In genomic region chr4:132170891-132171290, GRCm38 (mm10) we compare ENCODE assay signal across 23 mouse cellular contexts. TPM values are rescaled to one million over a fixed set of nuclear protein-coding genes. Genes with fewer than 3 reads are reported as not detected.
DNase-seq lines count a peak whose midpoint lies in the region; TF ChIP-seq lines count a peak whose summit lies in the region.
"Had no signal": no experiment of that assay in that cellular context is flagged by ENCODE, and none has a peak within 500 bp of the region (broad histone marks: within the 10 kb centered on the region; RNA-seq: fewer than 3 reads in every experiment).

No protein-coding gene starts in this region.

- H3ac ChIP-seq in myocyte (ENCODE audit: control insufficient read depth, insufficient read length) = no peak overlapping the region

- TF ChIP-seq POLR2A in myocyte (IDR thresholded peaks at IDR 0.05; ENCODE audit: insufficient read length, low read depth) = no peak

- intact Hi-C loops in heart, postnatal 36 days (cut with DNase I) = loop anchor here (10.0 kb wide), 2 partner anchors 196 to 306 kb away; no protein-coding TSS in a partner anchor

- no peaks in the 10 kb centered on the region for H3K27me3 ChIP-seq in myocyte (ENCODE audit: control insufficient read depth, insufficient read depth, insufficient read length)
- H3K27me3 ChIP-seq: CH12.LX; embryonic facial prominence, embryonic 15.5 days; forebrain, embryonic 12.5 days; kidney, embryonic 15.5 days; lung, embryonic 15.5 days; midbrain, embryonic 12.5 days; neural tube, embryonic 15.5 days had no signal

- peak; percentile 66 for DNase-seq in heart, adult 11 months
- no peak for DNase-seq in heart, postnatal 36 days
- peak; percentile 86 for DNase-seq in right cerebral cortex, adult 18-20 months
- DNase-seq in right cerebral cortex, postnatal 4 days = no peak
- DNase-seq in urinary bladder, adult 2 months (ENCODE audit: low spot score) = no peak
- no peak for DNase-seq in thymus, postnatal 4 days
- DNase-seq in adrenal gland, postnatal 10 days = no peak
- DNase-seq: adrenal gland, adult 8-10 months; cerebellum, adult 2 months; heart, postnatal 14 days; retina, postnatal 1 day; thymus, postnatal 36 days had no signal

- no peaks in the 10 kb centered on the region for H3K79me2 ChIP-seq in myocyte (ENCODE audit: control insufficient read depth, insufficient read depth)

- no peak overlapping the region for H3K4me3 ChIP-seq in myocyte
- H3K4me3 ChIP-seq: embryonic facial prominence, embryonic 15.5 days; forebrain, embryonic 12.5 days; kidney, embryonic 15.5 days; lung, embryonic 15.5 days; midbrain, embryonic 12.5 days; neural tube, embryonic 15.5 days had no signal

- peak overlapping the region; percentile 12 for H3K4me2 ChIP-seq in myocyte (ENCODE audit: low read depth)
- H3K4me2 ChIP-seq: embryonic facial prominence, embryonic 15.5 days; forebrain, embryonic 12.5 days; heart, embryonic 11.5 days; hindbrain, embryonic 14.5 days; kidney, embryonic 15.5 days; liver, embryonic 11.5 days; lung, embryonic 15.5 days; midbrain, embryonic 12.5 days; neural tube, embryonic 15.5 days had no signal

- no peaks in the 10 kb centered on the region for H3K36me3 ChIP-seq in myocyte (ENCODE audit: control insufficient read depth, insufficient read depth)
- H3K36me3 ChIP-seq: embryonic facial prominence, embryonic 15.5 days; forebrain, embryonic 12.5 days; kidney, embryonic 15.5 days; lung, embryonic 15.5 days; midbrain, embryonic 12.5 days; neural tube, embryonic 15.5 days had no signal

TF ChIP-seq in myocyte, 11 proteins besides CTCF, POLR2A, EP300 and RAD21:
- TF ChIP-seq USF1 (IDR thresholded peaks at IDR 0.05; ENCODE audit: low read depth) (no peak), MAX (IDR thresholded peaks at IDR 0.05; ENCODE audit: low read depth) (no peak), SRF (IDR thresholded peaks at IDR 0.05; ENCODE audit: control insufficient read depth, insufficient read length, low read depth) (no peak), MYOG (IDR thresholded peaks at IDR 0.05; ENCODE audit: control insufficient read depth in 1 of 3, insufficient read depth in 1 of 3, insufficient read length in 2 of 3, low read depth in 2 of 3) (no peak), TCF12 (IDR thresholded peaks at IDR 0.05; ENCODE audit: insufficient read depth, poor library complexity, severe bottlenecking) (no peak), MYOD1 (IDR thresholded peaks at IDR 0.05; ENCODE audit: control insufficient read depth in 1 of 3, insufficient read length in 2 of 3, low read depth in 2 of 3) (no peak), POLR2AphosphoS2 (IDR thresholded peaks at IDR 0.05; ENCODE audit: insufficient read length, low read depth) (no peak)
TF ChIP-seq in myocyte: peak in this region for 0.

RNA-seq across cellular contexts. Expression of gene Oprd1, which starts 26.6 kb away (rescaled TPM):
- total RNA-seq in heart, postnatal 36 days (2021) = under 1 TPM; 0.27 to 0.44 TPM
- not detected for polyA plus RNA-seq in myocyte (2012; fragmentation: generic; extraction: Trizol)
- 1.4 and 1.6 TPM in 2 replicates for polyA plus RNA-seq in urinary bladder, adult 2 months (2012; rRNA removed)
- total RNA-seq in adrenal gland, postnatal 10 days (2021) = under 1 TPM; 0.51 to 0.55 TPM
- total RNA-seq: CH12.LX had no signal

RNA-seq across cellular contexts. Expression of gene Ythdf2, which starts 41.2 kb away (rescaled TPM):
- total RNA-seq in heart, postnatal 36 days (2021) = 10 to 100 TPM; 27.6 to 30.5 TPM
- 20.7 TPM for polyA plus RNA-seq in myocyte (2012; fragmentation: generic; extraction: Trizol)
- 22.1 and 22.2 TPM in 2 replicates for polyA plus RNA-seq in urinary bladder, adult 2 months (2012; rRNA removed)
- 10 to 100 TPM; 48.9 to 54.4 TPM for total RNA-seq in adrenal gland, postnatal 10 days (2021)

Comparison
In these comparisons a context has a peak if more than half of its experiments do, and no peak if none do; other contexts are left out.
1. DNase-seq: peak in heart, adult 11 months (single experiment) and right cerebral cortex, adult 18-20 months (single experiment); none in heart, postnatal 36 days (0 of 2), right cerebral cortex, postnatal 4 days (single experiment), urinary bladder, adult 2 months (single experiment), thymus, postnatal 4 days (single experiment) and adrenal gland, postnatal 10 days (single experiment).